Mouse (Mus musculus) embryonic fibroblast, embryonic 13.5 days (primary cell): ENCODE measurements around the gene Cpm.

Source experiments
- CTCF ChIP-seq: IDR thresholded peaks from 2 replicates; pipeline ENCODE4 v1.5.1; 2011; ENCODE audit warnings: mild to moderate bottlenecking, control low read depth, low read length, moderate library complexity, borderline replicate concordance; ENCODE audit not compliant: insufficient read depth
- POLR2A ChIP-seq: IDR thresholded peaks from 2 replicates; pipeline ENCODE4 v1.6.1; 2011; ENCODE audit warnings: low read depth, mild to moderate bottlenecking, control low read depth, low read length, moderate library complexity

DNA sequence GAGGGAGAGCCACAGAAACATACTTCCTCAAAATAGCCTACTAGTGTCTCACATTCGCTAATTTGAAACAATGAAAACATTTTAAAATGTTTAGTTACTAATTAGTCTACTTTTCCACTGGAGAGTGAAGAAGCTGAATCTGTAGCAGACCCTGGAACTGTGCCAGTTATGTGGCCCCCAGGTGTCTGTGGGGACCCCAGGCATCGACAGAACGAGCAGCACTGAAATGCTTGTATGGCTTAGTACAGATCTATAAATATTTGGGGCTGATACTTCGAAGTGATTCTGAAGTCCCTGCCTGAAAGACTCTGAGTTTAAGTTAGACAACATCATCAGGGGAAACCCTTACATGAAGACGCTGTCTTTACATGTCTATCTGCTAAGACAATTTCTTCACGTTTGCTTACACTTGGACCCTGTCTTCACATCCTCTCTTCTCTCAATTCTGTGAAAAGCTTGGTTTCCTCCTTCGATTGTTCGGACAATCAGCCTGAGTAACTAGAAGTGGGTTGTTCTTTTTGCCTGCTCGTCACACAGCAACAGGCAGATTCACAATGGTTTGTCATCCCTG is 33.0 kb upstream of the Cpm start:
- no peak for TF ChIP-seq POLR2A
- TF ChIP-seq CTCF: no peak
